Mouse (Mus musculus) splenic B cell, adult 2 months (primary cell): ENCODE measurements around the gene Rtn4rl1.

Experiments
- DNase-seq: peaks from one replicate; pipeline ENCODE4 v3.0.0-alpha.2; 2011; ENCODE audit warnings: low read depth, low spot score
- H3K27me3 ChIP-seq: 2 replicates; pipeline ENCODE4 v1.6.1; 2012; ENCODE audit warnings: mild to moderate bottlenecking, low read length, moderate library complexity, mixed read lengths; ENCODE audit not compliant: control insufficient read depth, poor library complexity, insufficient read depth, severe bottlenecking
- H3K36me3 ChIP-seq: 2 replicates; pipeline ENCODE4 v1.6.1; 2012; ENCODE audit warnings: mild to moderate bottlenecking, low read length, moderate library complexity, mixed read lengths; ENCODE audit not compliant: control insufficient read depth, poor library complexity, insufficient read depth, severe bottlenecking

Gene Rtn4rl1

GRCm38 (mm10) chr11:75190905-75191441, 2.6 kb upstream of the Rtn4rl1 start, which contains the start of gene Dph1:
Dph1 (minus strand) TSS chr11:75191241.
- DNase-seq = no peak
- 0 out of 2 replicates have a peak, but pooled peaks cover 2% of the 10 kb centered on the region for H3K27me3 ChIP-seq

GRCm38 (mm10) chr11:75191841-75192240, 1.7 kb upstream of the Rtn4rl1 start:
- no peak for DNase-seq
- Histone ChIP-seq H3K36me3 (no peaks in the 10 kb centered on the region), H3K27me3 (0 out of 2 replicates have a peak, but pooled peaks cover 2% of the 10 kb centered on the region)

More at GRCm38 (mm10) chr11:75190905-75191441, 2.6 kb upstream of the Rtn4rl1 start, which contains the start of gene Dph1:
- no peaks in the 10 kb centered on the region for H3K36me3 ChIP-seq

- DNase-seq = peak; percentile 80
Measured at GRCm38 (mm10) chr11:75192336-75193214, 1.0 kb upstream of the Rtn4rl1 start.

GRCm38 (mm10) chr11:75194121-75194849, 702 bp downstream of the Rtn4rl1 start:
- DNase-seq = no peak
- Histone ChIP-seq H3K27me3 (0 out of 2 replicates have a peak, but pooled peaks cover 2% of the 10 kb centered on the region), H3K36me3 (no peaks in the 10 kb centered on the region)

More at GRCm38 (mm10) chr11:75192336-75193214, 1.0 kb upstream of the Rtn4rl1 start:
- no peaks in the 10 kb centered on the region for H3K36me3 ChIP-seq
- 0 out of 2 replicates have a peak, but pooled peaks cover 2% of the 10 kb centered on the region for H3K27me3 ChIP-seq

GRCm38 (mm10) chr11:75194850-75195461, 1.4 kb downstream of the Rtn4rl1 start:
- peak; percentile 84 for DNase-seq
- 0 out of 2 replicates have a peak, but pooled peaks cover 2% of the 10 kb centered on the region for H3K27me3 ChIP-seq
- H3K36me3 ChIP-seq = no peaks in the 10 kb centered on the region

GRCm38 (mm10) chr11:75196131-75196530, 2.5 kb downstream of the Rtn4rl1 start:
- H3K36me3 ChIP-seq = no peaks in the 10 kb centered on the region
- DNase-seq = no peak
- H3K27me3 ChIP-seq = 0 out of 2 replicates have a peak, but pooled peaks cover 2% of the 10 kb centered on the region

- Histone ChIP-seq H3K36me3 (no peaks in the 10 kb centered on the region), H3K27me3 (0 out of 2 replicates have a peak, but pooled peaks cover 2% of the 10 kb centered on the region)
- peak; percentile 26 for DNase-seq
Measured at GRCm38 (mm10) chr11:75197956-75198355, 4.4 kb downstream of the Rtn4rl1 start.

- Histone ChIP-seq H3K36me3 (no peaks in the 10 kb centered on the region), H3K27me3 (0 out of 2 replicates have a peak, but pooled peaks cover 2% of the 10 kb centered on the region)
- DNase-seq = no peak
Measured at GRCm38 (mm10) chr11:75198792-75199191, 5.2 kb downstream of the Rtn4rl1 start.

- Histone ChIP-seq H3K36me3 (no peaks in the 10 kb centered on the region), H3K27me3 (no peaks in the 10 kb centered on the region)
- no peak for DNase-seq
Measured at GRCm38 (mm10) chr11:75199951-75200350, 6.4 kb downstream of the Rtn4rl1 start.

- H3K27me3 ChIP-seq = no peaks in the 10 kb centered on the region
- DNase-seq = no peak
- no peaks in the 10 kb centered on the region for H3K36me3 ChIP-seq
Measured at GRCm38 (mm10) chr11:75200935-75201334, 7.4 kb downstream of the Rtn4rl1 start.

- no peaks in the 10 kb centered on the region for H3K36me3 ChIP-seq
- H3K27me3 ChIP-seq = no peaks in the 10 kb centered on the region
- no peak for DNase-seq
Measured at GRCm38 (mm10) chr11:75201721-75202120, 8.1 kb downstream of the Rtn4rl1 start.

GRCm38 (mm10) chr11:75203926-75204325, 10.3 kb downstream of the Rtn4rl1 start:
- Histone ChIP-seq H3K27me3 (no peaks in the 10 kb centered on the region), H3K36me3 (no peaks in the 10 kb centered on the region)
- DNase-seq = no peak

- no peak for DNase-seq
- Histone ChIP-seq H3K27me3 (no peaks in the 10 kb centered on the region), H3K36me3 (no peaks in the 10 kb centered on the region)
Measured at GRCm38 (mm10) chr11:75204472-75204871, 10.9 kb downstream of the Rtn4rl1 start.

- no peak for DNase-seq
- Histone ChIP-seq H3K27me3 (no peaks in the 10 kb centered on the region), H3K36me3 (no peaks in the 10 kb centered on the region)
Measured at GRCm38 (mm10) chr11:75206347-75206746, 12.8 kb downstream of the Rtn4rl1 start.
